Mouse (Mus musculus) fibroblast of lung, adult 2 months (primary cell): Measurements from ENCODE around the gene Vsir.
A peak's percentile ranks its signal among the peaks of the same experiment; 100 is the strongest.

ENCODE experiments used
- DNase-seq: peaks from one replicate; pipeline ENCODE4 v3.0.0-alpha.2; 2011; ENCODE audit warnings: low read depth

Gene Vsir

DNA sequence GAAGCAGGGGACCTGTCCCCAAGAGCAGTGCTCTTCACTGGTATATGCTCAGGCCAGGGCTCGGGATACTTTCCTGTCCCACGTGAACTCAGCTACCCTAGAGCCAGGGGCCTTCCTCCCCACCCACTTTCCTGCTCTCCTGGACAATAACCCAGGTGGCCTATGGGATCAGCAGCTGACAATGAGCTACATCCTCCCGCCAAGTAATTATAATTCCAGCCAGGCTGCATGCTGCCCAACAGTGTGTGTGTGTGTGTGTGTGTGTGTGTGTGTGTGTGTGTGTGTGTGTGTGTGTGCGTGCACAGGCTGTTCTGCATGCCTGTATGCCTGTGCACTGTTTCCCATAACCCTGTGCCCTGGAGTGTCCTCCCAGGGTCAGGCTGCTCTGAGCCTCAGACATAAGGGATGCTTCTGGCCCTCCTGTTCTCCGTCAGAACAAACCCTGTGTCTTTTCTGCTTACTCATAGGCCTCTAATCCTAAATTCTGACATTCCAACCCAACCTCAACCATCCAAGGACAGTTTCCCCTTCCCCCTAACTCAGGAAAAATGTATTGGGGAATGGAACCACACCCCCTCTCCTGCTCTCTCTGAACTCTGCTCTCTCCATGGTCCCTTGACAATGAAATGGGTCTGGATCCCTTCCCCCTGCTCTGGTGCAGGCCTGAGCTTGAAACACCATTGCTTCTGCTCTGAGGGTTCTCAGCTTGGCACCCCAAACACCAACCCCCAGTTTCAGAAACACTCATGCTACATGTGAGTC, 6.8 kb downstream of the Vsir start:
- no peak for DNase-seq

DNA sequence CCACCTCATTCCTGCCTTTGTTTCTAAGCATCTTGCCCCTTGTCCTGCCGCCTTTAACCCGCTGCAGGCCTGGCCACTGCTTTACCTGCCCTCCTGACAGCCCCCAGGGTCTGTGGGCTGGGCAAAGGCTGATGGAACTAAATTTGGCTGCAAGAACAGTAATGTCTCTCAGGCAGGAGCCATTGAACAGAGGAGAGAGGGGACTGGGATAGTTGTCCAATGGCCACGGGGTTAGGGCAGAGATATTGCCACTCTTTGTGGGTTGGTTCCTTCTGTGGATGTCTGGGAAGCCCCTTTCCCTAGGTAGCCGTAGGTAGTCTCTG, 7.3 kb downstream of the Vsir start:
- no peak for DNase-seq

- DNase-seq = peak; percentile 86
Observed at GRCm38 (mm10) chr10:60354881-60355677, 8.4 kb downstream of the Vsir start.

GRCm38 (mm10) chr10:60357441-60357840, 10.8 kb downstream of the Vsir start:
- no peak for DNase-seq

DNA sequence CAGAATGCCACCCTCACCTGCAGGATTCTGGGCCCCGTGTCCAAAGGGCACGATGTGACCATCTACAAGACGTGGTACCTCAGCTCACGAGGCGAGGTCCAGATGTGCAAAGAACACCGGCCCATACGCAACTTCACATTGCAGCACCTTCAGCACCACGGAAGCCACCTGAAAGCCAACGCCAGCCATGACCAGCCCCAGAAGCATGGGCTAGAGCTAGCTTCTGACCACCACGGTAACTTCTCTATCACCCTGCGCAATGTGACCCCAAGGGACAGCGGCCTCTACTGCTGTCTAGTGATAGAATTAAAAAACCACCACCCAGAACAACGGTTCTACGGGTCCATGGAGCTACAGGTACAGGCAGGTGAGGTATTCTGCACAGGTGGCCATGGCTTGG, 11.2 kb downstream of the Vsir start:
- DNase-seq = no peak

GRCm38 (mm10) chr10:60358776-60359175, 12.1 kb downstream of the Vsir start:
- no peak for DNase-seq

DNA sequence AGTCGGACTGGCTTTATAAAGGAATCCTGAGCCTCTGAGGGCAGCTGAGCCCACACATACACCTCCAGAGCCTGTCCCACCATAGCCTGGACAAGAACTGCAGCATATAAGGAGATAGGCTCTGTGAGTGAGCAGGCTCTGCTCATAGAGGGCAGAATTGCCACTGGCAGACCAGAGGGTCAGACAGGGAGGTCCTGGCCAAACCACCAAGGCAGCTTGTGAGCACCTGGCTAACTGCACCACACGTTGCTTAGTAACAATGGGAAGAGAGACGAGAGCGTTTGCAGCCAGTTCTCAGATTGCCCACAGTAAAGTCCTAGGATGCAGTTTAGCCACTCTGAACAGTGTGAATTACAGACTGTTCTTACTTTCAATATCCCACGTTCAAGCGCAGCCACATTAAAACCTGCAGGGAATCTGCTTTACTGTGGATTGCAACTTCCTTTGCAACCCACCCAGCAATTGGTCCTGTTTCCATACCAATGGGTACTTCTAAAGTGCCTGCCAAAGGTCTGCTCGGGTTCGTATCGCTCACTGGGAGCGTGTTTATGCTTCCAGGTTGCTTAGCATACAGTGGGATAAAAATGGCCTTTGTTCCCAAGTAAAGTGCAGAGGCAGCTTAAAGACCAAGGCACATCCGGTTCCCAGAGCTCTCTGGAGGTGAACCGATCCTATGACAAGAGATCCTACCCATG, 15.1 kb downstream of the Vsir start:
- no peak for DNase-seq

- no peak for DNase-seq
Observed at GRCm38 (mm10) chr10:60362310-60362628, 15.6 kb downstream of the Vsir start.

DNA sequence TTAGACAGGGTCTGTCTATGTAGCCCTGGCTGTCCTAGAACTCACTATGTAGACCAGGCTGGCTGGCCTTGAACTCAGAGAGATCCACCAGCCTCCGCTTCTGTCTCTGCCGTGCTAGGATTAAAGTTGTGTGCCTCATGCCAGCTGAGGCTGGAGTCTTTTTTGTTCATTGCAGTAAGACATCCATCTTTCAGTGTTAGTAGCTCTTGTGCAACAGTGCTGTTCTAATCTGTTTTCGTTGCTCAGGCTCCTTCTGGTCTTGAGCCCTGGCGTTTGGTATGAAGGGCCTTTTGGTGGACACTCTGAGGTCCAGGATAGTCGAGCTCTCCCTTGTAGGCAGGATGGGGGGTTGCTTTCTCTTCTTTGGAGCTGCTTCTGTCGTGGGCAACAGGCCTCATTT, 16.8 kb downstream of the Vsir start:
- no peak for DNase-seq

GRCm38 (mm10) chr10:60367145-60367544, 20.5 kb downstream of the Vsir start:
- no peak for DNase-seq

- DNase-seq = no peak
Observed at GRCm38 (mm10) chr10:60367904-60368303, 21.3 kb downstream of the Vsir start.

DNA sequence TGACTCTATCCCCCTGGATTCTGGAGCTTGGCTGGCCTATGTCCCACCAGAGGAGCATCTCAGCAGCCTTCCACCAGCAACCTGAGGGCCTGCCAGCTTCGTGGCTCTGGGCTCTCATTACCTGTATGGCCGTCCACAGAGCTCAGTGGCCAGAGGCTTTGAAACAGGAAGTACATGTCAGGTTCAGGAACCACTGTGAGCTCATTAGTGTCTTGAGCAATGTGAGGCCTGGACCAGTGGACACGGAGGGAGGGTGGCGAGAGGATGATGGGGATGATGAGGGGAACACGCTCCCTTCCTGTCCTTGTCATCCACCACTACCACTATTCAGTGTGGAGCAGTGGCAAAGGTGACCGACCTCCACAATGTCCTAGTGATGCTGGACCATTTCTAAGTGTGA, 22.8 kb downstream of the Vsir start:
- DNase-seq = no peak

GRCm38 (mm10) chr10:60370098-60370497, 23.4 kb downstream of the Vsir start:
- DNase-seq = no peak

GRCm38 (mm10) chr10:60370601-60371061, 24.0 kb downstream of the Vsir start:
- no peak for DNase-seq

- DNase-seq = no peak
Observed at GRCm38 (mm10) chr10:60371596-60372386, 25.1 kb downstream of the Vsir start.

DNA sequence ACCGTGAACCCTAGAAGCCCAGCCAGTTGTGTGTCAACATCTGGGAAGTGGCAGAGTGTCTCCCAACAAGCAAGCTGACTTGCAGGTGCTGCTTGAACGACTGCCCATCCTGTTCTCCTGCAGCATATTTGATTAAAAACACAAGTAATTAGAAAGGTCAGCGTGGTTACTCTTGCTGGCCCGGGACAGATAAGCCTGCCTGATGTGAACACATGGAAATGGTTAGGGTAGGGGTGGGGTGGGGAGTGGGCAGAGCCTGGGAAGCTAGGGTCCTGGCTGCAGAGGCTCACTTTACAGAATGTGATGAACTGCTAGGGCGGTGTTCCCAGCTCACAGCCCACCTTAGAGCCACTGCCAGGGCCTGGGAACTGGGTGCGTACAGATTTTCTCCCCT, 26.9 kb downstream of the Vsir start:
- no peak for DNase-seq

DNA sequence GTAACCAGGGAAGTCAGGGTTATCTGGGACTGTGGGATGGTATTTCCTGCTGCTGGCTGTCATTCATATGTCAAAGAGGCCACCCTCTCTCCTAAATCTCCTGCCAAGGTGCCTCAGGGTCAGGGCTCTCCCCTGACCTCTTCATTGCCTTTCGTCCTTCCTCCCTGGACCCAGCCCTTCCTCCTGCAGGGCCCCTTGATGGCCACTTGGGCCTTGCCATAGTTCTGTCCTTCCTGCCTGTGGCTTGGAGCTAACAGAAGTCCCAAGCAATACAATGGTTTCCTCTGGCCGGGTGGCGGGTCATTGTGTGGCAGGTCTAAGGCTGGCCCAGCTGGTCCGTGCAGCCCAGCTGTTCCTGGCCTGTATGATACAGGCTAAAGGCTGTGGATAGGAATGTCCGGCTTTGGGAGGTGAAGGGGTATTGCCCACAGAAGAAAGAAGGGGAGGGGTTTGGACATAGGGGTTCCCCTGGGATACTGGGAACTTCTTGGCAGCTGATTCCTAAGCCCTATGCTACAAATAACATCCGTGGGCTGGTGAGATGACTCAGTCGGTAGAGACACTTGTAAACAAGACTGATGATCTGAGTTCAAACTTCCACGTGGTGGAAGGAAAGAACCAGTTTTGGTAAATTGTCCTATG, 27.4 kb downstream of the Vsir start:
- DNase-seq = no peak

GRCm38 (mm10) chr10:60376704-60377103, 30.1 kb downstream of the Vsir start:
- DNase-seq = no peak

GRCm38 (mm10) chr10:60379419-60379957, 32.8 kb downstream of the Vsir start:
- peak; percentile 87 for DNase-seq

DNA sequence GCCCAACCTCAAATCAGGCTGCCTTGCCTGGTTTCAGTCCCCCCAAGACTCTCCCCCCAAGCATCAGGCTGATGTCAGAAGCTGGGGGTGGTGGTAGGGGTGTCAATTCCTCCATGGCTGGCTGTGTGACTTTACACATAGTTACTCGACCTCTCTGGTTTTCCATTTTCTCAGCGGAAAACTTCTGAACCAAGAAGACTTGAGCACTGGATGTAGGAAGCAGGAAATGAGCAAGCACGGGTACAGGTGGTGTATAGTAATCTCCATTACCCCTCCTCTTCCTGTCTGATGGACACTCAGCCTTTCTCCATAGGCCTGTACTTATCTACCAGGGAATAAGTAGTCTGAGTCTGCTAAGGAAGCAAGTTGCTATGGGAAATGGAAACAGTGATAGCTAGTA, 33.6 kb downstream of the Vsir start:
- no peak for DNase-seq

DNA sequence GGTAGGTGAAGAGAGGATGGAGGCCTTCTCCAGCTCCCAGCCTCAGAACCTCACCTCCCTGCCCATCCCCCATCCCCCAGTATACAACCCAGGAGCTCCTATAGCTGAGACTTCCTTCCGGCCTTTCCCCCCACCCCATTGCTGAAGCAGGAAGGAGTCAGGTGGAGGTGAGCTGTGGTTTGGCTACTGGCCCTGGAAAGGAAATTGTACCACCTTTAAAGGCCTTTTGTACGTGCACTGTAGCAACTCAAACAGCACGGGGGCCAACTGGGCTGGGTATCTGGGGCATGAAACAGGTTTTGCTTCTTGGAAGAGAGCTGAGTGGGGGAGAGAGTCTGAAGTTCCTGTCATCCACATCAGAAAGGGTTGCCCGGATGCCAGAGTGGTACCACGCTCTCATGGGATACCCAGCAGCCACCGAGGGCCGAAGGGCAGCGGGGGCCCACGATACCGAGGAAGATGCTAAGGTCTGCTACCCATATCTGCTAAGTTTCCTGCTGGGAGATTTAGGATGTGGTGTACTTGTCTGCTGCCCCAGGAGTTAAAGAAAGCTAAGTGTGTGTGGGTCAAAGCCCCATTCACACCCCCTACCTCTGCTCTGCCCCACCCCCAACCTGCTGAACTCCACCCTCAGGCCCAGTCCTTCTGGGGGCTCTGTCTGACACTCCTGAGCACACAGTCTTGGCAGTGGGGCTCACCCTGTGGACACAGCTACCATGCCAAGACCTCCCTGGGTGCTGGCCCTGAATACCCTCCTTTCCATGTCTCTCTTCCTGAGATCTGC, 34.7 kb downstream of the Vsir start:
- DNase-seq = no peak
